Mouse (Mus musculus): ENCODE results near the gene Cog8. TPM values are rescaled to one million over a fixed set of nuclear protein-coding genes. Genes with fewer than 3 reads are reported as not detected.

Gene Cog8
- polyA plus RNA-seq (2017; shearing (Covaris generic)), result 10 to 100 TPM; 10.8 to 11.4 TPM

GRCm38 (mm10) chr8:107056076-107056972 lies at the start of gene Cog8, which contains the start of gene Nip7:
Cog8 (minus strand) TSS chr8:107056689.
Nip7 (plus strand) TSS chr8:107056877.
- ATAC-seq, result peak; percentile 98

GRCm38 (mm10) chr8:107104547-107104946 lies 48.1 kb upstream of the Cog8 start:
- ATAC-seq, result peak; percentile 73

- no peak for ATAC-seq
Observed at GRCm38 (mm10) chr8:107100635-107101034, 44.1 kb upstream of the Cog8 start.

GRCm38 (mm10) chr8:107096366-107097036 lies 40.0 kb upstream of the Cog8 start, which contains the start of gene Terf2:
Terf2 (minus strand) TSS chr8:107096547.
- ATAC-seq, result peak; percentile 83

- ATAC-seq, result peak; percentile 48
Observed at GRCm38 (mm10) chr8:107095717-107096365, 39.4 kb upstream of the Cog8 start.

- no peak for ATAC-seq
Observed at GRCm38 (mm10) chr8:107090531-107090930, 34.0 kb upstream of the Cog8 start.

GRCm38 (mm10) chr8:107088526-107089063 lies 32.1 kb upstream of the Cog8 start:
- ATAC-seq, result no peak

- no peak for ATAC-seq
Observed at GRCm38 (mm10) chr8:107086018-107086417, 29.5 kb upstream of the Cog8 start.

- no peak for ATAC-seq
Observed at GRCm38 (mm10) chr8:107085358-107085757, 28.9 kb upstream of the Cog8 start.

GRCm38 (mm10) chr8:107076239-107076888 lies 19.9 kb upstream of the Cog8 start:
- no peak for ATAC-seq

GRCm38 (mm10) chr8:107074128-107074527 lies 17.6 kb upstream of the Cog8 start:
- ATAC-seq, result no peak

GRCm38 (mm10) chr8:107073706-107074105 lies 17.2 kb upstream of the Cog8 start:
- ATAC-seq, result no peak

GRCm38 (mm10) chr8:107065511-107066496 lies 9.3 kb upstream of the Cog8 start, which contains the start of gene Tmed6:
Tmed6 (minus strand) TSS chr8:107065644.
- ATAC-seq, result no peak

- no peak for ATAC-seq
Observed at GRCm38 (mm10) chr8:107062613-107063012, 6.1 kb upstream of the Cog8 start.

GRCm38 (mm10) chr8:107056973-107057369 lies 482 bp upstream of the Cog8 start:
- ATAC-seq, result no peak

- ATAC-seq, result no peak
Observed at GRCm38 (mm10) chr8:107052046-107052445, 4.4 kb downstream of the Cog8 start.

GRCm38 (mm10) chr8:107049480-107049879 lies 7.0 kb downstream of the Cog8 start:
- ATAC-seq, result no peak

- ATAC-seq, result peak; percentile 70
Observed at GRCm38 (mm10) chr8:107048061-107048941, 8.2 kb downstream of the Cog8 start, which contains the start of gene Pdf. Pdf (minus strand) TSS chr8:107048614.

- ATAC-seq, result no peak
Observed at GRCm38 (mm10) chr8:107046976-107047375, 9.5 kb downstream of the Cog8 start.

- no peak for ATAC-seq
Observed at GRCm38 (mm10) chr8:107045478-107045877, 11.0 kb downstream of the Cog8 start.
